Mouse (Mus musculus) WW6 (cell line): Measurements from ENCODE around the gene Ankib1.
A peak's percentile ranks its signal among the peaks of the same experiment; 100 is the strongest.
"Not testable (repeated sequence)": the region's sequence is repeated elsewhere in the genome, so short reads cannot be mapped to it uniquely, and the experiment has no call there.

Experiments
- DNase-seq: peaks from one replicate; pipeline ENCODE4 v3.0.0-alpha.2; 2013; ENCODE audit warnings: low read depth, low spot score

The Ankib1 gene

GRCm38 (mm10) chr5:3725491-3725890 is 77.2 kb downstream of the Ankib1 start:
- DNase-seq = no peak

- DNase-seq = no peak
Measured at GRCm38 (mm10) chr5:3723415-3723814, 79.3 kb downstream of the Ankib1 start.

- DNase-seq = no peak
Measured at GRCm38 (mm10) chr5:3722873-3723272, 79.9 kb downstream of the Ankib1 start.

GRCm38 (mm10) chr5:3719371-3719770 is 83.4 kb downstream of the Ankib1 start:
- DNase-seq = no peak

GRCm38 (mm10) chr5:3715800-3716199 is 86.9 kb downstream of the Ankib1 start:
- DNase-seq = no peak

GRCm38 (mm10) chr5:3702180-3702579 is 100.5 kb downstream of the Ankib1 start:
- DNase-seq = no peak

GRCm38 (mm10) chr5:3700025-3700424 is 102.7 kb downstream of the Ankib1 start:
- DNase-seq = no peak

- no peak for DNase-seq
Measured at GRCm38 (mm10) chr5:3696031-3696430, 106.7 kb downstream of the Ankib1 start.

GRCm38 (mm10) chr5:3695191-3695590 is 107.5 kb downstream of the Ankib1 start:
- no peak for DNase-seq

- no peak for DNase-seq
Measured at GRCm38 (mm10) chr5:3692956-3693355, 109.8 kb downstream of the Ankib1 start.

GRCm38 (mm10) chr5:3691283-3691682 is 111.4 kb downstream of the Ankib1 start:
- no peak for DNase-seq

- no peak for DNase-seq
Measured at GRCm38 (mm10) chr5:3688298-3688697, 114.4 kb downstream of the Ankib1 start.

GRCm38 (mm10) chr5:3669938-3670554 is 132.7 kb downstream of the Ankib1 start:
- DNase-seq = no peak

- DNase-seq = no peak
Measured at GRCm38 (mm10) chr5:3666585-3666984, 136.1 kb downstream of the Ankib1 start.

- DNase-seq = no peak
Measured at GRCm38 (mm10) chr5:3665225-3665624, 137.5 kb downstream of the Ankib1 start.

GRCm38 (mm10) chr5:3657085-3657484 is 145.6 kb downstream of the Ankib1 start, which contains the start of gene Gatad1:
Gene Gatad1, minus strand, starts transcription at chr5:3657185.
- DNase-seq = no peak

- no peak for DNase-seq
Measured at GRCm38 (mm10) chr5:3653801-3654200, 148.9 kb downstream of the Ankib1 start.

- DNase-seq = not testable (repeated sequence)
Measured at GRCm38 (mm10) chr5:3652903-3653575, 149.7 kb downstream of the Ankib1 start.

- no peak for DNase-seq
Measured at GRCm38 (mm10) chr5:3651621-3652020, 151.1 kb downstream of the Ankib1 start.

GRCm38 (mm10) chr5:3650881-3651280 is 151.8 kb downstream of the Ankib1 start, which contains the start of gene Tmbim7:
Gene Tmbim7, plus strand, starts transcription at chr5:3651181.
- DNase-seq = no peak

- no peak for DNase-seq
Measured at GRCm38 (mm10) chr5:3648849-3649210, 153.9 kb downstream of the Ankib1 start.

GRCm38 (mm10) chr5:3648206-3648848 is 154.4 kb downstream of the Ankib1 start:
- DNase-seq = no peak

GRCm38 (mm10) chr5:3647708-3648121 is 155.0 kb downstream of the Ankib1 start:
- DNase-seq = peak; percentile 52
